Mouse (Mus musculus): ENCODE measurements around the gene Tnfsf9. TPM values are rescaled to one million over a fixed set of nuclear protein-coding genes. Genes with fewer than 3 reads are reported as not detected.
"Not testable (repeated sequence)": the region's sequence is repeated elsewhere in the genome, so short reads cannot be mapped to it uniquely, and the experiment has no call there.

The Tnfsf9 gene
- polyA plus RNA-seq, 2 experiments, result 6.8 to 10.6 TPM

- ATAC-seq (ENCODE audit: low FRiP score, low read depth) (no peak), DNase-seq (ENCODE audit: low spot score) (no peak)
- H3K4me3 ChIP-seq (replicated peaks; ENCODE audit: low read length), result no peak overlapping the region
- H3K9me3 ChIP-seq (ENCODE audit: control insufficient read depth, low read length), result no peaks in the 10 kb centered on the region
- H3K27me3 ChIP-seq (ENCODE audit: control insufficient read depth, insufficient read depth, low read length), result no peaks in the 10 kb centered on the region
- H3K4me2 ChIP-seq (replicated peaks; ENCODE audit: low read depth, low read length, severe bottlenecking), result no peak overlapping the region
- no peak overlapping the region for H3K27ac ChIP-seq (replicated peaks; ENCODE audit: low read depth, low read length)
- H3K9ac ChIP-seq (ENCODE audit: low read depth, low read length, severe bottlenecking), result no peak overlapping the region
- H3K36me3 ChIP-seq (ENCODE audit: control insufficient read depth, insufficient read depth, low read length), result no peaks in the 10 kb centered on the region
- 88% methylated on average over 11 of the region's 11 CpGs for whole genome bisulfite sequencing
- TF ChIP-seq POLR2A (IDR thresholded peaks at IDR 0.05; ENCODE audit: borderline replicate concordance, extremely low read depth, insufficient read depth, insufficient read length), result no peak
- no peaks in the 10 kb centered on the region for H3K4me1 ChIP-seq (ENCODE audit: control insufficient read depth, insufficient read depth, low read length)
Observed at GRCm38 (mm10) chr17:57123192-57124118, 18.3 kb downstream of the Tnfsf9 start.

- no peak overlapping the region for H3K4me3 ChIP-seq (replicated peaks; ENCODE audit: low read length)
- DNase-seq (ENCODE audit: low spot score) (no peak), ATAC-seq (ENCODE audit: low FRiP score, low read depth) (no peak)
- no peaks in the 10 kb centered on the region for H3K27me3 ChIP-seq (ENCODE audit: control insufficient read depth, insufficient read depth, low read length)
- no peaks in the 10 kb centered on the region for H3K9me3 ChIP-seq (ENCODE audit: control insufficient read depth, low read length)
- no peaks in the 10 kb centered on the region for H3K4me1 ChIP-seq (ENCODE audit: control insufficient read depth, insufficient read depth, low read length)
- no peak overlapping the region for H3K9ac ChIP-seq (ENCODE audit: low read depth, low read length, severe bottlenecking)
- H3K36me3 ChIP-seq (ENCODE audit: control insufficient read depth, insufficient read depth, low read length), result no peaks in the 10 kb centered on the region
- TF ChIP-seq POLR2A (IDR thresholded peaks at IDR 0.05; ENCODE audit: borderline replicate concordance, extremely low read depth, insufficient read depth, insufficient read length), result no peak
- WGBS, result 81% methylated on average over 4 of the region's 4 CpGs
- H3K4me2 ChIP-seq (replicated peaks; ENCODE audit: low read depth, low read length, severe bottlenecking), result no peak overlapping the region
- no peak overlapping the region for H3K27ac ChIP-seq (replicated peaks; ENCODE audit: low read depth, low read length)
Observed at GRCm38 (mm10) chr17:57124792-57125191, 19.7 kb downstream of the Tnfsf9 start.

GRCm38 (mm10) chr17:57125853-57126622, 20.9 kb downstream of the Tnfsf9 start:
- Histone ChIP-seq H3K4me3 (replicated peaks; ENCODE audit: low read length) (no peak overlapping the region), H3K9me3 (ENCODE audit: control insufficient read depth, low read length) (no peaks in the 10 kb centered on the region), H3K9ac (ENCODE audit: low read depth, low read length, severe bottlenecking) (no peak overlapping the region), H3K27me3 (ENCODE audit: control insufficient read depth, insufficient read depth, low read length) (no peaks in the 10 kb centered on the region), H3K4me2 (replicated peaks; ENCODE audit: low read depth, low read length, severe bottlenecking) (no peak overlapping the region), H3K36me3 (ENCODE audit: control insufficient read depth, insufficient read depth, low read length) (no peaks in the 10 kb centered on the region), H3K27ac (replicated peaks; ENCODE audit: low read depth, low read length) (no peak overlapping the region), H3K4me1 (ENCODE audit: control insufficient read depth, insufficient read depth, low read length) (no peaks in the 10 kb centered on the region)
- DNase-seq (ENCODE audit: low spot score), result no peak
- WGBS, result 59% methylated on average over 3 of the region's 3 CpGs
- TF ChIP-seq POLR2A (IDR thresholded peaks at IDR 0.05; ENCODE audit: borderline replicate concordance, extremely low read depth, insufficient read depth, insufficient read length), result no peak
- no peak for ATAC-seq (ENCODE audit: low FRiP score, low read depth)

- ATAC-seq (ENCODE audit: low FRiP score, low read depth) (no peak), DNase-seq (ENCODE audit: low spot score) (no peak)
- no peak overlapping the region for H3K27ac ChIP-seq (replicated peaks; ENCODE audit: low read depth, low read length)
- H3K9ac ChIP-seq (ENCODE audit: low read depth, low read length, severe bottlenecking), result no peak overlapping the region
- no peaks in the 10 kb centered on the region for H3K9me3 ChIP-seq (ENCODE audit: control insufficient read depth, low read length)
- no peaks in the 10 kb centered on the region for H3K36me3 ChIP-seq (ENCODE audit: control insufficient read depth, insufficient read depth, low read length)
- TF ChIP-seq POLR2A (IDR thresholded peaks at IDR 0.05; ENCODE audit: borderline replicate concordance, extremely low read depth, insufficient read depth, insufficient read length), result no peak
- H3K4me2 ChIP-seq (replicated peaks; ENCODE audit: low read depth, low read length, severe bottlenecking), result no peak overlapping the region
- no peaks in the 10 kb centered on the region for H3K27me3 ChIP-seq (ENCODE audit: control insufficient read depth, insufficient read depth, low read length)
- H3K4me3 ChIP-seq (replicated peaks; ENCODE audit: low read length), result no peak overlapping the region
- 89% methylated on average over 1 of the region's 1 CpGs for WGBS
- H3K4me1 ChIP-seq (ENCODE audit: control insufficient read depth, insufficient read depth, low read length), result no peaks in the 10 kb centered on the region
Observed at GRCm38 (mm10) chr17:57131793-57132192, 26.7 kb downstream of the Tnfsf9 start.

- not testable (repeated sequence) for H3K4me2 ChIP-seq (replicated peaks; ENCODE audit: low read depth, low read length, severe bottlenecking); ATAC-seq (ENCODE audit: low FRiP score, low read depth); H3K27ac ChIP-seq (replicated peaks; ENCODE audit: low read depth, low read length); H3K27me3 ChIP-seq (ENCODE audit: control insufficient read depth, insufficient read depth, low read length); H3K36me3 ChIP-seq (ENCODE audit: control insufficient read depth, insufficient read depth, low read length); H3K9ac ChIP-seq (ENCODE audit: low read depth, low read length, severe bottlenecking); H3K4me1 ChIP-seq (ENCODE audit: control insufficient read depth, insufficient read depth, low read length); H3K4me3 ChIP-seq (replicated peaks; ENCODE audit: low read length); H3K9me3 ChIP-seq (ENCODE audit: control insufficient read depth, low read length); DNase-seq (ENCODE audit: low spot score)
- 4% methylated on average over 3 of the region's 3 CpGs for WGBS
Observed at GRCm38 (mm10) chr17:57134021-57134420, 28.9 kb downstream of the Tnfsf9 start.
